Mouse (Mus musculus): ENCODE data around the gene Pla2g4c.

DNA sequence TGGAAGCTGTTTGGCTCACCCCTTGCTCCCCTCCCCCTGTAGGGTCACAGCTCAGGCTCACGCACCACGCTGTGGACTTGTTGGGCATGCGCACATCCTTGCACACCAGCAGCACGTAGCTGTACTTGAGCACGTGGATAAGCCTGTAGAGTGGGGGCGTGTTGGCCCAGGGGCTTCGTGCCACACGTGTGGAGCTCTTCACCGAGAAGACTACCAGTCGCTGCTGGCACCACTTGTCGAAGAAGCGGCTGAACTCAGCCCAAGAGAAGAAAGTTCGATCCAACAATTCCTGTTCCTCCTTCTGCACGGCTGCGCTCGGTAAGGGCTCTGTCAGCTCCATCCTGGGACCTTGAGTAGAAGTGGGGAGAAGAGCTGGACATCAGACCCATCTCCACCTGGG, 47.4 kb upstream of the Pla2g4c start, which contains the start of gene Lig1:
- no peak for TF ChIP-seq CTCF (IDR thresholded peaks at IDR 0.05)
- TF ChIP-seq EP300 (IDR thresholded peaks at IDR 0.05), result no peak

Data from lung, postnatal 0 days (tissue).